Mouse (Mus musculus): Measurements from ENCODE around the gene Ercc2. TPM values are rescaled to one million over a fixed set of nuclear protein-coding genes. Genes with fewer than 3 reads are reported as not detected.

Gene Ercc2
- total RNA-seq, 2 experiments from 2014 or later = 37.2 TPM

DNA sequence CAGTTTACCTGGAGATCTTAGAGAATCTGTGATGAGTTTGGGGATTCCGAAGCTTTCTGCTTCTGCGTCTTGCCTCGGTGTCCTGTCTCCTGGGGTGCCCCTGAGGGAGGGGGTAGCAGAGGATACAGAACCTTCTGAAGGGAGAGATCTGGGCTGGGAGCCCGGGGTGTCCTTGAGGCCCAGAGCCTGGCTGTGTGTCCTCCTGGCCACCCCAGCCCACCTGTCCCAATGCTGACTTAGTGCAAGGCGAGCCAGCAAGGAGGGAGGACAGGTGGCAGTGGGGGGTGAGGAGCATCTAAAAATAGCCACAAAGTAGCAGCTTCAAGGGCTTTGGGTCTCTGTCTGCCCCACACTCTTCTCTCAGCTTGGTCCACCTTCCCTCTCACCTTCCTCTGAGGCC lies 30.0 kb downstream of the Ercc2 start:
- Histone ChIP-seq H3K27ac (no peak overlapping the region), H3K4me3 (no peak overlapping the region)
- intact Hi-C loops (cut with DNase I) = no loop called here
- no peak for DNase-seq (ENCODE audit: extremely low spot score in 1 of 2, low spot score in 2 of 2)
- no peak for TF ChIP-seq CTCF (IDR thresholded peaks at IDR 0.05)

DNA sequence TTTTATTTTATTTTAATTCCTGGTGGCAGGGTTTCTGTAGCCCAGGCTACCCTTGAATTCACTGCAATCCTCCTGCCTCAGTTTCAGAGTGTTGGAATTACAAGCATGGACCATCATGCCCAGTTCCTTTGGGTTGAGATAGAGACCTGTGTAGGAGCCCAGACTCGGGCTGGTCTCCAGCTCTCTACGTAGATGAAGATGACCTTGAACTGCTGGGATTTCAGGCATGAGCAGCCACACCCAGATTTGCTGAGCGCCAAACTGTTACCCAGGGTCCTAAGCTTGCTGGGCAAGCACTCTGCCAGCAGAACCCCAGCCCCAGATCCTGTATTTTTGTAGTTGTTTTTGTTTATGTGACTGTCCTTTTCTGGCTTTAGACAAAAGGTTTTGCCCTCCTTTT lies 31.7 kb downstream of the Ercc2 start:
- no peak for TF ChIP-seq CTCF (IDR thresholded peaks at IDR 0.05)
- intact Hi-C loops (cut with DNase I) = no loop called here

DNA sequence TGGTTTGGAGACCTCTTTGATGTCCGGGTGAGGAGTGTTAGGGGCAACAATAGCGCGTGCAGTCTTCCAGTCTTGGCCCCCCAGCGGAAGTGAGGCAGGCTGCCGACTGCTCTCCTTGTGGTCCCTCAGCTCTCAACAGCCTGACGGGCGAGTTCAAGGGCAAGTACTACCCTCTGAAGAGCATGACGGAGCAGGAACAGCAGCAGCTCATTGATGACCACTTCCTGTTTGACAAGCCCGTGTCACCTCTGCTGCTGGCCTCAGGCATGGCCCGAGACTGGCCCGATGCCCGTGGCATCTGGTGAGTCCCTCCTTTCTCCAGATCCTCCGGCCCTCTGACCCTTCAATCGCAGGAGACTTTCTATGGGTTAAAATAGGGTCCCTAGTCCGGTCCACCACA lies 34.8 kb downstream of the Ercc2 start:
- Histone ChIP-seq H3K27ac (no peak overlapping the region), H3K4me3 (no peak overlapping the region)
- no peak for TF ChIP-seq CTCF (IDR thresholded peaks at IDR 0.05)
- intact Hi-C loops (cut with DNase I) = no loop called here
- no peak for DNase-seq (ENCODE audit: extremely low spot score in 1 of 2, low spot score in 2 of 2)

More for the DNA sequence above, 31.7 kb downstream of the Ercc2 start:
- Histone ChIP-seq H3K4me3 (no peak overlapping the region), H3K27ac (no peak overlapping the region)
- DNase-seq (ENCODE audit: extremely low spot score in 1 of 2, low spot score in 2 of 2) = no peak

DNA sequence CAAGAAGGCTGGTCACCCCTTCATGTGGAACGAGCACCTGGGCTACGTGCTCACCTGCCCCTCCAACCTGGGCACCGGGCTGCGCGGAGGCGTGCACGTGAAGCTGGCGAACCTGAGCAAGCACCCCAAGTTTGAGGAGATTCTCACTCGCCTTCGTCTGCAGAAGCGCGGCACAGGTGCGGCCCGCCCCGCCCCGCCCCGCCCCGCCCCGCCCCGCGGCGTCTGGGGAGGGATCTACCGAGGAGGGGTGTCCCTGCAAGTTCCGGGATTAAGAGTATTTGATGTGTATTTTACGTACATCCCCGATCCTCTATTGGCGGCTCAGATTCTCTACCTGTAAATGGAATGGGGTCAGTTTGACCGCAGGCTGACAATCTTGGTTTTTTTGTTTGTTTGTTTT lies 38.3 kb downstream of the Ercc2 start:
- intact Hi-C loops (cut with DNase I) = no loop called here
- DNase-seq (ENCODE audit: extremely low spot score in 1 of 2, low spot score in 2 of 2) = no peak
- H3K27ac ChIP-seq = no peak overlapping the region
- H3K4me3 ChIP-seq = peak overlapping the region; percentile 15; the same call in 1 of the 2 replicates
- no peak for TF ChIP-seq CTCF (IDR thresholded peaks at IDR 0.05)

DNA sequence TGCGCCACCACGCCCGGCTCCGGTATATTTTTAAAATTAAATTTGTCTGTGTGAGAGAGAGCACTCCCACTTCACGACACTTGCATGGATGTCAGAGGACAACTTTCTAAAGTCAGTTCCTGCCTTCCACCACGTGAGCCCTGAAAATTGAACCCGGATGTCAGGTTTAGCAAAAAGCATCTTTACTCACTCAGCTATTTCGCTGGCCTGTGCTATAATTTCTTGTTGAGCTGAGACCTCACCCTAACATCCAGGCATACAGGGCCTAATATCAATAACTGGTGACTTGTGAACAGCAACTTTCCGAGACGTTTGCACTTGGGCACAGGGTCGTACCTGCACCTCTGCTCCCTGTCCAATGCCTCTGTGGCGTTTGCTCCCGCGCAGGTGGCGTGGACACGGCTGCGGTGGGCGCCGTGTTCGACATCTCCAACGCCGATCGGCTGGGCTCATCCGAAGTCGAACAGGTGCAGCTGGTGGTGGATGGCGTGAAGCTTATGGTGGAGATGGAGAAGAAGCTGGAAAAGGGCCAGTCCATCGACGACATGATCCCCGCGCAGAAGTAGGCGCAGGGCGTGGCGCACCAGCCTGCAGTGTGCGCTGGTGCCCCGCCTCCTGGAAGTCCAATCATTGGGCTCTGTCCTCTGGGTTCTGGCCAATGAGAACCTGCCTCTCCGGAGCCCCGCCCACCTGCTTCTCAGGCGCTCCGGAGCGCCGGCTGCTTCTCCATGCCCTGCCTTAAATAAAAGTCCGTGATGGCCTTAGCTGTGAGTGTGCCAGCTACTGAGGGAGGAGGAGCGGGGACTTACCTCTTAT lies 39.2 kb downstream of the Ercc2 start:
- intact Hi-C loops (cut with DNase I) = no loop called here
- no peak for TF ChIP-seq CTCF (IDR thresholded peaks at IDR 0.05)
- Histone ChIP-seq H3K27ac (peak overlapping the region; percentile 51; the same call in 1 of the 2 replicates), H3K4me3 (peak overlapping the region; percentile 57)
- peak; percentile 84 to 85 for DNase-seq (ENCODE audit: extremely low spot score in 1 of 2, low spot score in 2 of 2)

DNA sequence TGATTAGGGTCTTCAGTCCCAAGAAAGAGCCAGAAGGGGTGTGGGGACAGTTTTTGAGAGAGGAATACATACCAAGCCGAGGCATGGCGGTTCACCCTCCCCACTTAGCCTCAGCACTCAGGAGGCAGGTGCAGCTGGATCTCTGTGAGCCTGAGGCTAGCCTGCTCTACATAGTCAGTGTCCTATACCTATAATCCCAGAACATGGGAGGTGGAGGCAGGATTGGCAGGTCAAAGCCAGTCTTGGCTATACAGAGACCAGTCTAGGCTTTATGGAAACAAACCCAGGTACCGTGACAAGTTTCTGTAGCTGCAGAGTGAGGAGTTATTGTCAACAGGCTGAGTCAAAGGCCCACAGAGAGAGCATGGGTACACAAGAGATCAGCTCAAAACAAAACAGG lies 41.3 kb downstream of the Ercc2 start:
- H3K27ac ChIP-seq = no peak overlapping the region
- intact Hi-C loops (cut with DNase I) = no loop called here
- no peak for TF ChIP-seq CTCF (IDR thresholded peaks at IDR 0.05)
- no peak overlapping the region for H3K4me3 ChIP-seq
- no peak for DNase-seq (ENCODE audit: extremely low spot score in 1 of 2, low spot score in 2 of 2)

DNA sequence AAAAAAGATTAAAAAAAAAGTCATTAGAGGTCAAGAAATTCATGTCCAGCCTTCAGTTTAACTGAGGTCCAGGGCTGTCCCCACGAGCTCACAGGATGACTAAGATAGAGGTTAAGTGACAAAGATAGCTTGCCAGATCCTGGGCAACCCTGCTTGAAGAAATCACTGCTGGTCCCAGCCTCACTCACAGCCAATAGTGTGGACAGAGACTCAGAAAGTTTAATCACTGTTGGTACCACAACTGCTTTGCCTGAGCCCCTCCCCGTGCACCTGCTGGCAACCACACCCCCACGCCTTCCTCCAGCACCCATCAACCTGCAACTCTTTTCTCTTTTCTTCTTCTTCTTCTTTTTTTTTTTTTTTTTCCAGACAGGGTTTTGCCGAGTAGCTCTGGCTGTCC lies 42.2 kb downstream of the Ercc2 start:
- intact Hi-C loops (cut with DNase I) = no loop called here
- DNase-seq (ENCODE audit: extremely low spot score in 1 of 2, low spot score in 2 of 2) = no peak
- Histone ChIP-seq H3K4me3 (no peak overlapping the region), H3K27ac (no peak overlapping the region)
- TF ChIP-seq CTCF (IDR thresholded peaks at IDR 0.05) = no peak

DNA sequence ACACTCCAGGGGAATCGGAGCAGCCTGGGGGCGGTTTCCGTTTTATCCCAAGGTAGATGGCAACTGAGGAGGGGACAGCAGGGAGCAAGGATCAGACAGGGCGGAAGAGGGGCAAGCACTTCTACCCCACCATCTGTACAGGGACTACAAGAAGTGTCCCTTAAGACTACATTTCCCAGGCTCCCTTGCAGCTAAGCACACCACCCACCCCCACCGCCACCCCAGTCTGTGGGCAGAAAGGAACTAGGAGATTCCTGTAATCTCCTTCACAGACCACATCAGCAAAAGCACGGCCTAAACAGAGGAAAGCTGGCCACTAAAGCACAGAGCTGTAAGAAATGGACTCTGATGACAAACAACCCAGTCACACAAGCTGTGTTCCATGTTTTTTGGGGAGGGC lies 44.5 kb downstream of the Ercc2 start:
- no peak overlapping the region for H3K4me3 ChIP-seq
- no peak for TF ChIP-seq CTCF (IDR thresholded peaks at IDR 0.05)
- intact Hi-C loops (cut with DNase I) = no loop called here
- DNase-seq (ENCODE audit: extremely low spot score in 1 of 2, low spot score in 2 of 2) = peak in 1 of 2 experiments; percentile 51
- peak overlapping the region; percentile 81 for H3K27ac ChIP-seq

DNA sequence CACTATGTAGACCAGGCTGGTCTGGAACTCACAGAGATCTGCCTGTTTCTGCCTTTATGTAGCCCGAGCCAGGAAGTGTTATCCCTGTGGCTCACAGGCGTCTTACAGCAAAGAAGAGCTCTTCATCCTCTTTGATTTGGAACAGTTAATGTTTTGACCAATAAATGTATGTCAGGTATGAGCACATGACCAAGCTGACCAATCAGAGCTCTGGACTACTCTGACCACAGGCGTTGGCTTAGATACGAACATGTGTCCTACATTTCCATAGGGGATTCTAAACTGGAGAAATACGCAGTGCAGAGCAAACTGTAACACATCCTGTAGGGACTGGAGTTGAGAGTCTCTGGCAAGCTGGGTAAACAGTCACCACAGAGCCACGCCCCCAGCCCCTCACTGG lies 45.1 kb downstream of the Ercc2 start:
- TF ChIP-seq CTCF (IDR thresholded peaks at IDR 0.05) = no peak
- intact Hi-C loops (cut with DNase I) = no loop called here
- H3K27ac ChIP-seq = peak overlapping the region; percentile 81
- no peak overlapping the region for H3K4me3 ChIP-seq
- DNase-seq (ENCODE audit: extremely low spot score in 1 of 2, low spot score in 2 of 2) = no peak

DNA sequence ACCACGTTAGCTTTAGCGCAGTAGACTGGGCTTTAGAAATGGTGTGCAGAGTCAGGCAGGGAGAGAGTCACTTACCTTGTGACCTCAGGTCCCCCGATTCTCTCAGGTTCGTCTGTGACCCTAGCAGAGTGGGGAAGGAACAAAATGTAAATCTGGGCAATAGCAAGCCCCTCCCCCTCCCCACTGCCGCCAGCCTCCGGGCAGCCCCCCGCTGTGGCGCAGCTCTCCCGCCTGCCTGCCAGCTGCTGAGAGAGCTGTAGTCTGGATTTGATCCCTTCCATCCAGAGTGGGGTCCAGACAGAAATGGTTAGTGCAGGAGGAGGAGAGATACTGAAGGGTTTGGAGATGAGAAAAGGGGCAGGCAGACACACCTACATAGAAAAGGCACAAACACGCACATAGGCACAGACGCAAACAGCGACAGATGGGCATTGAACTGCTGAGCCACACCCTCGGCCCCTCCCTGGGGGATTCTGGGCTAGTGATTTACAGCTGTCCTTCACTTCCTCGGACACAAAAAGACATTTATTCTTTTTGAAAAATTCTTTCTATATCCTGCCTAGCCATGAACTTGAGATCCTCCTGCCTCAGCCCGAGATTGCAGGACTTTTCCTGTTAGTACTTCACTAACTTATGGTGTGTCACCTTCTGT lies 46.3 kb downstream of the Ercc2 start:
- no peak for DNase-seq (ENCODE audit: extremely low spot score in 1 of 2, low spot score in 2 of 2)
- Histone ChIP-seq H3K27ac (no peak overlapping the region; the same call in 1 of the 2 replicates), H3K4me3 (no peak overlapping the region)
- no peak for TF ChIP-seq CTCF (IDR thresholded peaks at IDR 0.05)
- intact Hi-C loops (cut with DNase I) = no loop called here

DNA sequence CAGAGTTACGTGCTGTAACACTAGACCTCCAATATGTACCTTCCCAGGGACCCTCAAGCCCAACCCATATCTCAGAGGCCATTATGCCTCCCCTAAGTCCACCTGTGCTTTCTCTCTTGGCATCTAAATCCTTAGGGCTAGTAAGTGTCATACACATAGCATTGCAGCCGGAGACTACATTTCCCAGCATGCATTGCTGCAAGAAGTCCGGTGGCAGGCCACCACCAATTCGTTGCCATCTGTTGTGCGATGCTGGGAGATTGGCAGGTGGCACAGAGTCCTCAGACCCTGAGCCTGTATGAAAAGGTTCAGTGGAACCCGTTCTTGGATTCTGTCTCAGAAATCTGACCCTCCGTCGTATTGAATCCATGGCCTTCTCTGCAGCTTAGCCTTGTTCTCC lies 47.9 kb downstream of the Ercc2 start:
- intact Hi-C loops (cut with DNase I) = no loop called here
- Histone ChIP-seq H3K27ac (no peak overlapping the region), H3K4me3 (no peak overlapping the region)
- DNase-seq (ENCODE audit: extremely low spot score in 1 of 2, low spot score in 2 of 2) = no peak
- no peak for TF ChIP-seq CTCF (IDR thresholded peaks at IDR 0.05)

DNA sequence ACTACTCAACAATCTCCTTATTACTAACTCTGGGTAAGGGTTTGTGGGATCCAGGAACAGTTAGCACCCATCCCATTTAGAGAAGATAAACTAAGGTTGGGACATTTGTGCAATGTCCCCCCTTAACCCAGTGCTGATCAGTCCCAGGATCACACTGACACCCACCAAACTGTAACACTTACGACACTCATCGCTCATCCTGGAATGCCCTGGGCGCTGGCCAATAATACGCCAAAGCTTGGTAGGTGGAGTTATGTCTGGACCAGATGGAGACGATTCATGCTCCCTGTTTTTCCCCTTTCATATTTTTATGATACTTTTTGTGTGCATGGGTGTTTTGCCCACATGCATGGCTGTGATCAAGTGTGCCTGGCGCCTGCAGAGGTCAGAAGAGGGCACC lies 48.6 kb downstream of the Ercc2 start:
- Histone ChIP-seq H3K27ac (no peak overlapping the region), H3K4me3 (no peak overlapping the region)
- DNase-seq (ENCODE audit: extremely low spot score in 1 of 2, low spot score in 2 of 2) = no peak
- intact Hi-C loops (cut with DNase I) = no loop called here
- no peak for TF ChIP-seq CTCF (IDR thresholded peaks at IDR 0.05)

DNA sequence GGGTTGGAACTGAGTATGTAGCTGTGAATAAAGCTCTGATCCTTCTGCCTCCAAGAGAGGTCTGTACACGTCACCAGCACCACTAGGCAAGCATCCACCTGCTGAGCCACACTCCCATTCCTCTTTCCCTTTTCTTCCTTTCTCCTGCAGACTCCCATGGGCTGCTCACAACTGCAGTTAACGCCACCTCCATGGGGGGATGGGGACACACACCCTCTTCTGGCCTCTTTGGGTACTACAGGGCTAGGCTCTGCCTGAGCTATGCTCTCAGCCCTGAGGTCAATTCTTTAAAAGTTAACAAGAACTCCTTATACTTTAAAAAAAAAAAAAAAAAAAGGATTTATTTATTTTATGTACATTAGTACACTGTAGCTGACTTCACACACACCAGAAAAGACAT lies 50.7 kb downstream of the Ercc2 start:
- intact Hi-C loops (cut with DNase I) = no loop called here
- no peak for DNase-seq (ENCODE audit: extremely low spot score in 1 of 2, low spot score in 2 of 2)
- Histone ChIP-seq H3K4me3 (no peak overlapping the region), H3K27ac (no peak overlapping the region)
- peak; percentile 33 for TF ChIP-seq CTCF (IDR thresholded peaks at IDR 0.05)

All from left cerebral cortex, adult 2 months (tissue).